Comparison of ENCODE assay signal across 14 mouse cellular contexts in the genomic region with DNA sequence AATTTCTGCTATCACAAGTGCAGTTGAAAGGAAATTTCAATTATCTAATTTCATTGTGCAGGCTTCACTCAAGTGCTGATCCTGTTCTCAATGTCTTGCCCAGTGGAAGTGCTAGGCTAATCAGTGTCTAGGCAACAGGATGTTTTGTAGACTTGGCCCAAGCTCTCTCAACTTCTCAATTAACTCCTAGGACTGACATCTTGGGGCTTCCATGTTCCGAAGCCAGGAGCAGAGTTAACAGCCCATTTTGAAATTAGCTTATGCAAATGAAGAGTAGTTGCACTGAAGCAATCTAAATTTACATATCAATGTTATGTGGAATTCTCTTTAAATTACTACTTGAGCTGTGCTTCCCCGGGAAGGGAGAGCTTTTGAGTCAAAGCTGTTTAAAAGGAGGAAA.
A peak's percentile ranks its signal among the peaks of the same experiment; 100 is the strongest.
DNase-seq lines count a peak whose midpoint lies in the region; ATAC-seq and TF ChIP-seq lines count a peak whose summit lies in the region.
"Had no signal": no experiment of that assay in that cellular context is flagged by ENCODE, and none has a peak within 500 bp of the region (broad histone marks: within the 10 kb centered on the region; RNA-seq: fewer than 3 reads in every experiment).

No protein-coding gene starts in this region.

- WGBS in midbrain, embryonic 11.5 days: 32% methylated on average over 2 of the region's 2 CpGs
- 33% methylated on average over 2 of the region's 2 CpGs for WGBS in midbrain, embryonic 10.5 days
- WGBS in hindbrain, embryonic 14.5 days: 10% methylated on average over 2 of the region's 2 CpGs
- 11% methylated on average over 2 of the region's 2 CpGs for WGBS in neural tube, embryonic 12.5 days
- WGBS in liver, embryonic 12.5 days (ENCODE audit: insufficient replicate concordance): 52% methylated on average over 2 of the region's 2 CpGs

- H3K27me3 ChIP-seq in midbrain, embryonic 11.5 days (ENCODE audit: control insufficient read depth, insufficient read depth, low read length): no peaks in the 10 kb centered on the region
- H3K27me3 ChIP-seq in midbrain, embryonic 10.5 days (ENCODE audit: low read depth, poor library complexity, severe bottlenecking): no peaks in the 10 kb centered on the region
- no peaks in the 10 kb centered on the region for H3K27me3 ChIP-seq in hindbrain, embryonic 14.5 days (ENCODE audit: control insufficient read depth, insufficient read depth, low read length)
- no peaks in the 10 kb centered on the region for H3K27me3 ChIP-seq in neural tube, embryonic 12.5 days (replicated peaks)
- no peaks in the 10 kb centered on the region for H3K27me3 ChIP-seq in liver, embryonic 12.5 days (replicated peaks)

- no peaks in the 10 kb centered on the region for H3K9me3 ChIP-seq in midbrain, embryonic 11.5 days (ENCODE audit: control insufficient read depth, low read length)
- H3K9me3 ChIP-seq in midbrain, embryonic 10.5 days (replicated peaks): no peaks in the 10 kb centered on the region
- H3K9me3 ChIP-seq in hindbrain, embryonic 14.5 days (ENCODE audit: control insufficient read depth, low read length): no peaks in the 10 kb centered on the region
- H3K9me3 ChIP-seq in neural tube, embryonic 12.5 days: no peaks in the 10 kb centered on the region
- H3K9me3 ChIP-seq in liver, embryonic 12.5 days (replicated peaks): no peaks in the 10 kb centered on the region

- ATAC-seq in midbrain, embryonic 11.5 days (ENCODE audit: low FRiP score): 0 out of 2 replicates have a peak, but pooled peaks have one; percentile 24
- peak; percentile 83 for ATAC-seq in hindbrain, embryonic 14.5 days (ENCODE audit: low FRiP score)
- ATAC-seq in neural tube, embryonic 12.5 days (ENCODE audit: low FRiP score, low read depth): 0 out of 2 replicates have a peak, but pooled peaks have one; percentile 53
- ATAC-seq in liver, embryonic 12.5 days: no peak

- DNase-seq in midbrain, embryonic 11.5 days (ENCODE audit: low spot score, missing footprints): no peak
- DNase-seq in midbrain, embryonic 10.5 days (ENCODE audit: low spot score): no peak
- peak; percentile 95 for DNase-seq in brain, embryonic 14.5 days (ENCODE audit: low read depth)
- DNase-seq in hindbrain, embryonic 14.5 days (ENCODE audit: low spot score): peak; percentile 46
- no peak for DNase-seq in MN1 (ENCODE audit: low spot score)
- DNase-seq in retina, postnatal 1 day: no peak
- DNase-seq: cerebellum, postnatal 10 days; heart, postnatal 14 days; kidney, adult 9 months; right cerebral cortex, postnatal 14 days; thymus, adult 18-20 months had no signal

- H3K9ac ChIP-seq in midbrain, embryonic 11.5 days (ENCODE audit: low read length): no peak overlapping the region
- H3K9ac ChIP-seq in hindbrain, embryonic 14.5 days: no peak overlapping the region
- H3K9ac ChIP-seq in neural tube, embryonic 12.5 days: no peak overlapping the region
- no peak overlapping the region for H3K9ac ChIP-seq in liver, embryonic 12.5 days

- TF ChIP-seq POLR2A in brain, embryonic 14.5 days (IDR thresholded peaks at IDR 0.05; ENCODE audit: borderline replicate concordance, extremely low read depth, insufficient read depth, insufficient read length, poor library complexity, severe bottlenecking): no peak

- H3K4me3 ChIP-seq in midbrain, embryonic 11.5 days (ENCODE audit: low read depth, low read length): no peak overlapping the region
- H3K4me3 ChIP-seq in midbrain, embryonic 10.5 days: no peak overlapping the region
- H3K4me3 ChIP-seq in hindbrain, embryonic 14.5 days (replicated peaks; ENCODE audit: low read length): no peak overlapping the region
- no peak overlapping the region for H3K4me3 ChIP-seq in neural tube, embryonic 12.5 days
- no peak overlapping the region for H3K4me3 ChIP-seq in liver, embryonic 12.5 days
- H3K4me3 ChIP-seq: erythroblast, embryonic 14.5 days had no signal

- no peak overlapping the region for H3K4me2 ChIP-seq in midbrain, embryonic 11.5 days
- no peak overlapping the region for H3K4me2 ChIP-seq in hindbrain, embryonic 14.5 days (replicated peaks)
- H3K4me2 ChIP-seq in neural tube, embryonic 12.5 days (replicated peaks): no peak overlapping the region
- no peak overlapping the region for H3K4me2 ChIP-seq in liver, embryonic 12.5 days

- H3K27ac ChIP-seq in midbrain, embryonic 11.5 days (ENCODE audit: low read depth, low read length): no peak overlapping the region
- no peak overlapping the region for H3K27ac ChIP-seq in midbrain, embryonic 10.5 days (replicated peaks)
- H3K27ac ChIP-seq in hindbrain, embryonic 14.5 days: peak overlapping the region; percentile 47; the same call in 1 of the 2 replicates
- no peak overlapping the region for H3K27ac ChIP-seq in neural tube, embryonic 12.5 days
- H3K27ac ChIP-seq in liver, embryonic 12.5 days: no peak overlapping the region

- no peak for TF ChIP-seq CTCF in brain, embryonic 14.5 days (IDR thresholded peaks at IDR 0.05; ENCODE audit: borderline replicate concordance, extremely low read depth, insufficient read depth, insufficient read length)

- H3K4me1 ChIP-seq in midbrain, embryonic 11.5 days (ENCODE audit: control insufficient read depth, insufficient read depth, low read length): no peaks in the 10 kb centered on the region; the same call in 1 of the 2 replicates
- peaks cover 6% of the 10 kb centered on the region for H3K4me1 ChIP-seq in midbrain, embryonic 10.5 days
- H3K4me1 ChIP-seq in hindbrain, embryonic 14.5 days (replicated peaks; ENCODE audit: control insufficient read depth, insufficient read depth, low read length): no peaks in the 10 kb centered on the region
- H3K4me1 ChIP-seq in neural tube, embryonic 12.5 days: no peaks in the 10 kb centered on the region
- no peaks in the 10 kb centered on the region for H3K4me1 ChIP-seq in liver, embryonic 12.5 days

- H3K36me3 ChIP-seq in midbrain, embryonic 11.5 days (ENCODE audit: control insufficient read depth, insufficient read depth, low read length): no peaks in the 10 kb centered on the region
- no peaks in the 10 kb centered on the region for H3K36me3 ChIP-seq in midbrain, embryonic 10.5 days
- no peaks in the 10 kb centered on the region for H3K36me3 ChIP-seq in hindbrain, embryonic 14.5 days (replicated peaks; ENCODE audit: control insufficient read depth, insufficient read depth)
- no peaks in the 10 kb centered on the region for H3K36me3 ChIP-seq in neural tube, embryonic 12.5 days
- H3K36me3 ChIP-seq in liver, embryonic 12.5 days: no peaks in the 10 kb centered on the region

Comparison
In these comparisons a context has a peak if more than half of its experiments do, and no peak if none do; other contexts are left out.
1. DNase-seq: peak in brain, embryonic 14.5 days (single experiment) and hindbrain, embryonic 14.5 days (single experiment); none in midbrain, embryonic 11.5 days (single experiment), midbrain, embryonic 10.5 days (single experiment), MN1 (single experiment) and retina, postnatal 1 day (single experiment).